In the genomic region with DNA sequence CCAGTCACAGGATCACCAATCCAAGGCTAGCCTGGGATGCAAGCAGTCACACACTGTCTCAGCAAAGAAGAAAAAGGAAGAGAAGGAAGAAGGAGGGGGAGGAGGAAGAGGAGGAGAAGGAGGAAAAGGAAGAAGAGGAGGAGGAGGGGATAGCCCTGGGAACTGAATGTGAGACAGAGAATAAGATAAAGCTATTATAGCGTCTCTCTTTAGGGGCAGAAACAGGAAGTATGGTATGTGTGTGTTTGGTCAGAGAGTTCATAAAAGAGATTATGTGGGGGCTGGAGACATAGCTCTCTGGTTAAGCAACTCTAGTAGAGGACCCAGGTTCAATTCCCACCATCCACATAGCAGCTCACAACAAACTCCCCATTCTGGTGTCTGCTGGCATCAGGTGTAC, we compare ENCODE assay signal across 15 mouse cellular contexts. TPM values are rescaled to one million over a fixed set of nuclear protein-coding genes. Genes with fewer than 3 reads are reported as not detected.
"Had no signal": no experiment of that assay in that cellular context is flagged by ENCODE, and none has a peak within 500 bp of the region (broad histone marks: within the 10 kb centered on the region; RNA-seq: fewer than 3 reads in every experiment).

No protein-coding gene starts in this region.

- DNase-seq: kidney, postnatal 36 days had no signal

- H3K9me3 ChIP-seq: limb, embryonic 10.5 days; liver, embryonic 15.5 days; lung, embryonic 15.5 days; megakaryocyte, embryonic 14.5 days; midbrain, embryonic 15.5 days; neural tube, embryonic 12.5 days had no signal

- H3K4me2 ChIP-seq: liver, embryonic 11.5 days; liver, embryonic 15.5 days; lung, embryonic 15.5 days; midbrain, embryonic 11.5 days; midbrain, embryonic 15.5 days; neural tube, embryonic 12.5 days had no signal

- H3K27ac ChIP-seq: kidney, postnatal 0 days; limb, embryonic 10.5 days; liver, embryonic 15.5 days; lung, embryonic 15.5 days; macrophage; midbrain, embryonic 15.5 days; neural tube, embryonic 12.5 days; stomach, postnatal 0 days had no signal

- H3K9ac ChIP-seq: liver, embryonic 15.5 days; lung, embryonic 15.5 days; midbrain, embryonic 15.5 days; neural tube, embryonic 12.5 days had no signal

- ATAC-seq: midbrain, embryonic 15.5 days had no signal

- H3K4me1 ChIP-seq: limb, embryonic 10.5 days; lung, embryonic 15.5 days; midbrain, embryonic 15.5 days; neural tube, embryonic 12.5 days had no signal

- H3K27me3 ChIP-seq: liver, embryonic 15.5 days; lung, embryonic 15.5 days; megakaryocyte, embryonic 14.5 days; midbrain, embryonic 15.5 days; neural tube, embryonic 12.5 days had no signal

- H3K4me3 ChIP-seq: limb, embryonic 10.5 days; liver, embryonic 15.5 days; lung, embryonic 15.5 days; megakaryocyte, embryonic 14.5 days; midbrain, embryonic 15.5 days; neural tube, embryonic 12.5 days had no signal

RNA-seq across cellular contexts. Expression of a gene that starts 14.7 kb away (rescaled TPM):
- total RNA-seq: left cerebral cortex, postnatal 14 days; monocyte, adult 5-6 weeks; neutrophil, adult 5-6 weeks had no signal
- polyA plus RNA-seq: limb, embryonic 10.5 days; liver, embryonic 11.5 days; liver, embryonic 15.5 days; lung, embryonic 15.5 days; macrophage; midbrain, embryonic 11.5 days; neural tube, embryonic 12.5 days; stomach, postnatal 0 days had no signal

RNA-seq across cellular contexts. Expression of a gene that starts 14.8 kb away (rescaled TPM):
- total RNA-seq: neutrophil, adult 5-6 weeks had no signal

RNA-seq across cellular contexts. Expression of a gene that starts 44.2 kb away (rescaled TPM):
- total RNA-seq: monocyte, adult 5-6 weeks; neutrophil, adult 5-6 weeks had no signal
- polyA plus RNA-seq: macrophage had no signal
